Mouse (Mus musculus): Measurements from ENCODE around the gene Slc35f2.

Gene Slc35f2

GRCm38 (mm10) chr9:53771344-53772021, at the start of gene Slc35f2:
Gene Slc35f2, plus strand, starts transcription at chr9:53771538.
- peak; percentile 10 for DNase-seq (ENCODE audit: low spot score)

DNA sequence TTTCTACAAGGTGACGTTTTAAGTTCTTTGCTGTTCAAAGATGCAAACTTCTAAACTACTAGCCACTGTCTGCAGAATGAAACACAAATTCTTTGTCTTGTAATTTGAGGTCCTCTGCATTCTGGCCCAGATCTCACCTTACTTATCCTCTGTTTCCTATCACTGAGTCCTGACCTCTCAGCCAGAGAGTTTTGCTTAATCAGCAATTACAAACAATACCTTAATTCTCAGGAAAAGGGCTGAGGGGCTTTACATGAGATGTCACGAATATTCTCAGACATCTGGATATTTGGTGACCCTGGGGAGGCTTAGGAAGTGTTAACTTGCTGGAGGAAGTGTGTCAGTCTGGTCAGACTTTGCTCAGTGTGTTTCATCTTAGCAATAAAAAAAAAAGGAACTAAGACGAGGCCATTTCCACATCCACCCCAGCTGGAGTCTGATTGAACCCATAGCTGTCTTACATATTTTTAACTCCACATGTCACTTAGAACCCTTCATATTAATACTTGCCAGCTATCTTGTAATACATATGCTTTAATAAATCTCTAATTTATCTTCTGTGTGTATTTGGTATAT, 30.4 kb upstream of the Slc35f2 start:
- DNase-seq (ENCODE audit: low spot score): no peak

GRCm38 (mm10) chr9:53750411-53750810, 20.9 kb upstream of the Slc35f2 start:
- DNase-seq (ENCODE audit: low spot score): no peak

- no peak for DNase-seq (ENCODE audit: low spot score)
Observed at GRCm38 (mm10) chr9:53750899-53751298, 20.4 kb upstream of the Slc35f2 start.

GRCm38 (mm10) chr9:53754801-53755200, 16.5 kb upstream of the Slc35f2 start:
- DNase-seq (ENCODE audit: low spot score): no peak

DNA sequence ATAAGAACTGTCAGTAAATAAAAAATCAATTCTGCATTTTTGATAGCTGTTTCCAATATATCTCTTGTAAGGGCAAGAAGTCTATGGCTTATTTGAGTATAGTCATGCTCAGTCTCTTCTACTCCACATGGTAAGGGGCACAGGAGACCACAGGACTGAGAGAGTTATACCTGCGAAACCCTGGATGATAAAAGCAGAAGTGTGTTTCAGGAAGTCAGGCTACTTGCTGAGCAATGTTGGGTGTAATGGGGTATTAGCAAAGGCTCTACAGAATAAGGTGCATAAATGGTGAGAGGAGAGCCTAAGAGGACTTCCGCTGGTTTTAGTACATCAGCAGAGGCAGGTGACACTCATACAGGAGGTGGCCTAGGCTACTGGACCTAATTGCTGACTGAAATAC, 13.2 kb upstream of the Slc35f2 start:
- DNase-seq (ENCODE audit: low spot score): no peak

GRCm38 (mm10) chr9:53764697-53765096, 6.6 kb upstream of the Slc35f2 start:
- no peak for DNase-seq (ENCODE audit: low spot score)

DNA sequence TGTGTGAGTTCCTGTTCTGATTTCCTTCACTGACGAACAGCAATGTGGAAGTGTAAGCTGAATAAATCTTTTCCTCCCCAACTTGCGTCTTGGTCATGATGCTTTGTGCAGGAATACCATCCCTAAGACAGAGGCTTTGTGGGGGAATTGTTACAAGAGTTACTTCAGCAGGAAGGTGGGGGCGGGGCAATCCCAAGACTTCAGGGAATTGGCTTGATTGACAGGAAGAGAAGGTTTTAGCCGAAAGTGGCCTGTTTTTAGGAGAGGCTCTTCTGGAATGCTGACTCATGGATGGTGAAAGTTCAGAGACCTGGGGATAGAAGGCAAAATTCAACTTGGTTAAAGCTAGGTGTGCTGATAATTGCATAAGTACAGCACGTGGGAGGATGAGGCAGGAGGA, 2.9 kb upstream of the Slc35f2 start:
- DNase-seq (ENCODE audit: low spot score): no peak

GRCm38 (mm10) chr9:53770771-53771343, 481 bp upstream of the Slc35f2 start:
- no peak for DNase-seq (ENCODE audit: low spot score)

- DNase-seq (ENCODE audit: low spot score): no peak
Observed at GRCm38 (mm10) chr9:53772121-53772561, 803 bp downstream of the Slc35f2 start.

- no peak for DNase-seq (ENCODE audit: low spot score)
Observed at GRCm38 (mm10) chr9:53775511-53775910, 4.2 kb downstream of the Slc35f2 start.

DNA sequence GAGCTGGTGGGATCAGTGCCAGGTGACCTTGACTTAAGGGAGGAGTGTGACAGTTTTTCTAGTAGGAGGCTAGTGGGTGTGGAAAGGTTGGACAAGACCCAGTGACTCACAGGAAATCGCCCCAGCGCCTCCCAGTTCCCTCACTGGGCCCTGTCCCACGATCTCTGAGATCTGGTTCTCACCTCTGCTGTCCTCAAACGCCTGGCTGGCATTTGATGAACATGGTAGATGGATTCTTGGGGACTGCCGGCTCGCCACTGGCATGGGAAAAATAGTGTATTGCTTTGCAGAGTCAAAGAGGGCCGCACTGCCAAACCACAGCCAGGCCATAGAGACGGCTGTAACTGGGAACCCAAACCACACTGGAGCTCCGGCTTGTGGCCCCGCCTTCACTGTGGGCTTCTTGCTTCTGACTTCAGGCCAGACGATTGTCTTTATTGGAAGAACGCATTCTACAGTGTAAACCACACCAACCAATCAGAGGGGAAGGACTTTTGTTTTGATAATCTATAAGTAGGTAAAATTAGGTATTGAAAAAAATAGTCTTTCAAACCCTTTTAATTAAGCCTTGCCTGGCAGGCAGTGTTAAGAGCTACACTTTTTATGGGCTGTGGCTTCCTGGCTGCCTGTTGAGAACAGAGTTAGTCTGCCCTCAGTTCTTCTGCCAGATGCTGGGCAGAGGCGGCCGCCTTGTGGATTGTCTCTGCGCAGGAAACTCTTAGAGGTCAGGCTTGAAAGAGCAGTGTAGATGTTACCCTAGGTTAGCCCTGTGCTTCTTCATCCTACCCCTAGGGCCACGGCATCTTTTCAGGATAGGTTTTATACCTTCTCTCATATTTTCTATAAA, 15.4 kb downstream of the Slc35f2 start:
- DNase-seq (ENCODE audit: low spot score): no peak

GRCm38 (mm10) chr9:53793830-53794330, 22.5 kb downstream of the Slc35f2 start:
- no peak for DNase-seq (ENCODE audit: low spot score)

GRCm38 (mm10) chr9:53794490-53794889, 23.2 kb downstream of the Slc35f2 start:
- no peak for DNase-seq (ENCODE audit: low spot score)

DNA sequence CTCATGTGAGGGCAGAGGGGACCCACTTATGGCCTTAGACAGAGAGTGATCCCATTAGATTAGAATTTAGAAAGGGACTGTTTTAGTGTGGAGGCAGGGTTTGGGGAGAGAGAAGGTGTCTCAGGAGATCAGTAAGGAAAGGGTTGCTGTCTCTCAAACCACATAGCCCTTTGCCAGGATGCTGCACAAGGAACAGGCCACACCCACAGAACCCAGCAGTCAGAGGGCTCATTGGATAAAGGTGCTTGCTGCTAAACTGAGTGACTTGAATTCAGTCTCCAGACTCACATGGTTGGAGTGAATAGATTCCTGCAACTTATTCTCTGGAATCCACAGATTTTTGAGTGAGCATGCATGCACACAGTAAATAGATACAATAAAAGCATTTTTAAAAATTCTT, 24.0 kb downstream of the Slc35f2 start:
- no peak for DNase-seq (ENCODE audit: low spot score)

GRCm38 (mm10) chr9:53796386-53796785, 25.0 kb downstream of the Slc35f2 start:
- DNase-seq (ENCODE audit: low spot score): no peak

GRCm38 (mm10) chr9:53797141-53797540, 25.8 kb downstream of the Slc35f2 start:
- DNase-seq (ENCODE audit: low spot score): no peak

GRCm38 (mm10) chr9:53802921-53803320, 31.6 kb downstream of the Slc35f2 start:
- DNase-seq (ENCODE audit: low spot score): no peak

DNA sequence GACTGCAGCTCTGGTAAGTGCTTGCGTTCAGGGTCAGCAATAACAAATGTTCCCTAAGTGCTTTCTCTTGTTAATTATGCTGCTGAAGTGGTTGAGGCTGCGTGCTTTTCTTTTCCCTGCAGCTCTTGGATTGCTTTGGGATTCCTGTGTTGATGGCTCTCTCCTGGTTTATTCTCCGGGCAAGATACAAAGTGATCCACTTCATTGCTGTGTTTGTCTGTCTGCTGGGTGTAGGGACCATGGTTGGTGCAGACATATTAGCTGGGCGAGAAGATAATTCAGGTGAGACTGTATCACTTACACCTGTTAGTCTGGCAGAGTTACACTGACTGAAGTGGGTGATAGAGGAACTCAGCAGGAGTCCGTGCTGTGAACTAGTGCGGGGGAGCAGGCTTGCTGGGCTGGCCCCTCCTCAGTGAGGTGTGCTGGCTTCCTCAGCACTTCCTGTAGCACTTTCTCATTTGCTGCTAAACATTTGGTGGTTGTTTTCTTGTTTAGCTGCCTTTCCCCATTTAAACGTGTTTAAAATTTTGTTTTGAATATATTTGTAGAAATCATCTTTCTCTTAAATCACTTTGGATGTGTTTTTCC, 35.3 kb downstream of the Slc35f2 start:
- DNase-seq (ENCODE audit: low spot score): no peak

- no peak for DNase-seq (ENCODE audit: low spot score)
Observed at GRCm38 (mm10) chr9:53813418-53813817, 42.1 kb downstream of the Slc35f2 start.

DNA sequence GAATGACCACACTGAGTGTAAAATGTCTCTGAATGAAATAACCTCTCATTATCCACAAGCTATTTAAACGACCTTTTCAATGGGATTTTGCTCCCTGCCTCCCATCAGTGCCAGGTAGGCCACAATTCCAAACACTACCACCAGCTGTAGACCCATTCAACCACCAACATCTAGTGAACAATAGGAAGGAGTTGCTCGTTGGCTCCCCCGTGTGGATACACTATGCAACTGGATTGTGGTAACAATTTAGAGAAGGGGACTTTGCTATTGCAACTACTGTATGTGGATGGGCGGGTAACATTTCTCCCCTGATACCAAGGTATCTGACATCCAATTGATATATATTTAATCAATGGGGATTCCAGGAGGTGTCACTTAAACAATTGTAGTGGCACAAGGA, 47.4 kb downstream of the Slc35f2 start:
- DNase-seq (ENCODE audit: low spot score): peak; percentile 16

- DNase-seq (ENCODE audit: low spot score): no peak
Observed at GRCm38 (mm10) chr9:53825318-53825717, 54.0 kb downstream of the Slc35f2 start.

Data from spleen, adult 12 weeks (tissue).